Mouse (Mus musculus) myocyte (in vitro differentiated cells): Measurements from ENCODE around the gene Ces2a.

Experiments used
- CEBPB ChIP-seq: IDR thresholded peaks from 2 replicates; pipeline ENCODE4 v1.6.1; 2011; ENCODE audit warnings: mild to moderate bottlenecking, moderate library complexity; ENCODE audit not compliant: poor library complexity, insufficient read depth, severe bottlenecking
- E2F4 ChIP-seq: IDR thresholded peaks from one replicate; pipeline ENCODE4 v1.6.1; 2011; ENCODE audit warnings: mild to moderate bottlenecking, control low read depth, moderate library complexity; ENCODE audit not compliant: insufficient read depth
- MAX ChIP-seq: IDR thresholded peaks from one replicate; pipeline ENCODE4 v1.6.1; 2011; ENCODE audit warnings: low read depth, mild to moderate bottlenecking, control low read depth
- MYOD1 ChIP-seq, 3 experiments: IDR thresholded peaks; one replicate each; pipeline ENCODE4 v1.6.1; 2011; ENCODE audit warnings: control low read depth in 2 of 3, low read depth in 2 of 3, mild to moderate bottlenecking in 2 of 3, moderate library complexity in 1 of 3; ENCODE audit not compliant: insufficient read length in 2 of 3, control insufficient read depth in 1 of 3
- MYOG ChIP-seq, 3 experiments: IDR thresholded peaks; one replicate each; pipeline ENCODE4 v1.6.1; 2011; ENCODE audit warnings: control low read depth in 2 of 3, low read depth in 2 of 3, mild to moderate bottlenecking in 2 of 3; ENCODE audit not compliant: insufficient read length in 2 of 3, control insufficient read depth in 1 of 3, insufficient read depth in 1 of 3
- POLR2A ChIP-seq: IDR thresholded peaks from one replicate; pipeline ENCODE4 v1.6.1; 2011; ENCODE audit warnings: low read depth, mild to moderate bottlenecking, control low read depth, moderate library complexity; ENCODE audit not compliant: insufficient read length
- POLR2AphosphoS2 ChIP-seq: IDR thresholded peaks from one replicate; pipeline ENCODE4 v1.6.1; 2011; ENCODE audit warnings: low read depth, control low read depth; ENCODE audit not compliant: insufficient read length
- TCF12 ChIP-seq: IDR thresholded peaks from one replicate; pipeline ENCODE4 v1.6.1; 2011; ENCODE audit warnings: mild to moderate bottlenecking, control low read depth; ENCODE audit not compliant: poor library complexity, insufficient read depth, severe bottlenecking
- USF1 ChIP-seq: IDR thresholded peaks from one replicate; pipeline ENCODE4 v1.6.1; 2011; ENCODE audit warnings: low read depth, mild to moderate bottlenecking, control low read depth, moderate library complexity

GRCm38 (mm10) chr8:104761126-104761525 lies 27.3 kb downstream of the Ces2a start:
- TF ChIP-seq MYOG (IDR thresholded peaks at IDR 0.05; ENCODE audit: control insufficient read depth in 1 of 3, insufficient read depth in 1 of 3, insufficient read length in 2 of 3, low read depth in 2 of 3), result no peak
- TF ChIP-seq POLR2AphosphoS2, result no peak
- TF ChIP-seq POLR2A, result no peak
- no peak for TF ChIP-seq E2F4
- no peak for TF ChIP-seq USF1
- TF ChIP-seq MYOD1 (IDR thresholded peaks at IDR 0.05; ENCODE audit: control insufficient read depth in 1 of 3, insufficient read length in 2 of 3, low read depth in 2 of 3), result no peak
- TF ChIP-seq TCF12, result no peak
- TF ChIP-seq MAX, result no peak
- no peak for TF ChIP-seq CEBPB
